Mouse (Mus musculus) layer of hippocampus, postnatal 36 days (tissue): Measurements from ENCODE around the gene Atp6v1g2. TPM values are rescaled to one million over a fixed set of nuclear protein-coding genes. Genes with fewer than 3 reads are reported as not detected.
A peak's percentile ranks its signal among the peaks of the same experiment; 100 is the strongest.
"Not testable (repeated sequence)": the region's sequence is repeated elsewhere in the genome, so short reads cannot be mapped to it uniquely, and the experiment has no call there.

ENCODE experiments used
- DNase-seq, 2 experiments: peaks; one replicate each; pipeline ENCODE4 v3.0.0; 2022
- total RNA-seq, 2 experiments: library from RNA; stranded (reverse); gene quantifications; 2 replicates each; pipeline ENCODE4 v1.2.3; 2021

Gene Atp6v1g2
- total RNA-seq, 2 experiments from 2014 or later: 602 to 647 TPM

DNA sequence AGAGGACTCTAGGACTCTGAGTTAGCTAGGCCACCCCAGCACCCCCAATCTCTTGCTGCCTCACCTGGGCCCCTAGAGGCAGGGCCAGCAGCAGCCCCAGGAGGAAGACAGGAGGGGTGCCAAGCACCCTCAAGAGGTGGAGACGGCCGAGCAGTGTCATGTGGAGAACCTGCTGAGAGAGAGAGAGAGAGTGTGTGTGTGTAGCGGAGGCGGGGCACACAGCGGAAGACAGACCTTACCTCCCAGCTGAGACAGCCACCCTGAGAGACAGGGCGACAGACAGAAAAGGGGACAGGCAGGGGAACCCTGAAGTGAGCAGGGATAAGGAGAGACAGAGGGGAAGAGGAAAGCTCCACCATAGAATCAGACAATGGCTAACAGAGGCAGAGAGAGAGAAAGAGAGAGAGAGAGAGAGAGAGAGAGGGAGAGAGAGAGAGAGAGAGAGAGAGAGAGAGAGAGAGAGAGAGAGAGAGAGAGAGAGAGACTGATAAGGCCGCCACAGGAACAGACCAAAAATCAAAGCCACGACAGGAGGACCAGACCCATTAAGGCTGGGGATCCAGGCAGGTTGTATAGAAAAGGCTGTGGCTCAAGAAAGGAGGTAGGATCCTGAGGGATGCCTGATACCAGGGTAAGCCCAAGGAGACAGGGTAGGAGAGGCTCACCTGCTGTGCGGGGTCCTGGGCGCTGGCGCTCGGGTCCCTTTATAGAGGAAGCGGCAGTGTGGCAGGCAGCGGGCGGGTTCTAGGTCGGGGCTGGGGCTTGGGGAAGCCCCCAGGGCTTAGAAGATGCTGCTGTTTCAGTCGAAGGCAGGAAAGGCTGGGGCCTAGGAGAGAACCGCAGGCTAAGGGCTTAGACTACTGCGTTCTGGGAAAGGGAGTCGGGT is 28.7 kb upstream of the Atp6v1g2 start, which contains the start of gene Lta:
Gene Lta, minus strand, starts transcription at position 858 of the 886 bp plus-strand sequence.
- no peak for DNase-seq

GRCm38 (mm10) chr17:35205380-35205769 is 28.1 kb upstream of the Atp6v1g2 start:
- no peak for DNase-seq

DNA sequence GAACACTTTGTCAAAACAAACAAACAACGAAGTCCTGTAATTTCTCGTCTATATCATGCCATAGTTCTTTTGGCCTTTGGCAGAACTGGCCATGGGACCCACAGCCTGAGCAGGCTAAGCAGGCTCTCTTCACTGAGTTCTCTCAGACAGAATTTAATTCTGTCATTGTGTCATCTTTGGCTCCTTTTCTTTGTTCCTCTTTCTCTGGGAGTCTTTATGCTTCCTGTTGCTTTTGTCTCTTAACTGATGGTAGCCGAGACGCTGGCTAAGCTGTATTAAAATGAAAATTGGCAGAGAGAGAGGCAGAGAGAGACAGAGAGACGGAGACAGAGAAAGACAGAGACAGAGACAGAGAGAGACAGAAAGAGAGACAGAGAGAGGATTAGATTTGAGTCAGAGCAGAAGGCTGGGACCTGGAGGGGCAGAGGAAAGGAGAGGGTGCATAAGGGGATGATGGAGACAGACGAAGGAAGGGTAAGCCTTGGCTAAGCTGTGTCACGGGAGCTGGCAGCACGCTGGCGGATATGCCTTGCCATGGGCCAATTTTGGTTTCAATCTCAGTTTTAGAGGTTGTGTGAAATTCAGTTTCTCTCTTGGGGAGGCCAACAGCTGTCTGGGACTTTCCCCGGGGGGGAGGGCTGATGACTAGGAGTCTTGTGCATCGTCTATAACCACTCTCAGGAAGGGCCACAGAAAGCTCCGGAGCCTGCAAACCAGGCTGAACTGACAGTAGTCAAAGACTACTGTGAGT is 23.5 kb upstream of the Atp6v1g2 start:
- DNase-seq: no peak

GRCm38 (mm10) chr17:35210593-35210992 is 22.9 kb upstream of the Atp6v1g2 start:
- no peak for DNase-seq

- DNase-seq: no peak
These were observed 20.4 kb upstream of the Atp6v1g2 start for GRCm38 (mm10) chr17:35213071-35213470.

DNA sequence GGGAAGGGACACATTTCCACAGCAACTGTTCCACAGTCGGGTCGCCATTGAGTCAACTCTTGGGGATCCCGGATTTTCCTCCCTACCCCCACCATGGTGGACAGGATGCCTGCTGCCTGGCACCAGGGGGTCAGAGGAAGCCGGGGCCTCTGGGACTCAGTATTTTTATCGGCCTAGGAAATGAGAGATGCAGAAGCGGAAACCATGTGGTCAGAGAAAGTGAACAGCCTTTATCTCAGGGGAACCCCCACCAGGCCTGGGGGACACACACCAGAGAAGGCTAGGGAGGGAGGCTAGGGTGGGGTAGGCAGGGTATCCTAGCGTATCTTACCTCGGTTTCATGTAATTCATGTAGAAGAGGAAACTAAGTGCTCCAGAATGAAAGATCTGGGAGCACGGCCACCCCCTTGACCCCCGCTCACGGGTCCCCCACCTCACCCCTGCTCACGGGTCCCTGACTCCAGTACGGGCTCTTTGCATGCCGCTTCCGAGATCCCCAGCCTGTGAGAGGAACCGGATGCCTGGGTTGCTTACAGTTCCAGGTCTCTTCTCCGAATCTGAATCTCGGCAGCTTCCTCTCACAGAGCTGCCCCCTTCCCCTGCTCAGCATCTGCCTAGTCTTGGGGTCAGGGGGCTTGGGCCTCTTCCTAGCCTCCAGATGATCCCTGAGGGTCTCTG is 14.8 kb upstream of the Atp6v1g2 start:
- no peak for DNase-seq

- no peak for DNase-seq
These were observed 13.8 kb upstream of the Atp6v1g2 start for GRCm38 (mm10) chr17:35219601-35220041.

GRCm38 (mm10) chr17:35220156-35220952 is 13.1 kb upstream of the Atp6v1g2 start, which contains the start of gene Gm16181:
TSS of gene Gm16181 (plus strand) at chr17:35220834.
- DNase-seq: no peak

DNA sequence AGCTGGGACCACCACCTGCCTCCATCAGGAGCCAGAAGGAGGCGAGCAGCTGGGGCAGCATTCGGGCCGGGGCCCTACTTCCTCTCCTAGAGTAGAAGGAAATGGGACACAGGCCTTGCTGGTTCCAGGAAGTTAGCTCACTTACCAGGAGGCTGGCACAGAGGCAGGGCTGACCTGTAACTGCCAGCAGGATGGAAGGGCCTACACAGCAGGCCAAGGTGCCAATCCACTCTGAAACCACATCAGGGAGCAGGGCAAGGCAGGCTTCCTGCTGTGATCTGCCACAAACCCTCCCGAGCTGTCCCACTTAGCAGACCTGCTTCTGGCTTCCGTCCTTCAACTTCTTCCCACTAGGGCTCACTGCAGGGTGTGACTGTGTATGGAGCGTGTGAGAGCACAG is 11.2 kb upstream of the Atp6v1g2 start:
- no peak for DNase-seq

- DNase-seq: no peak
These were observed 8.8 kb upstream of the Atp6v1g2 start for GRCm38 (mm10) chr17:35224641-35225040.

GRCm38 (mm10) chr17:35225456-35225855 is 8.0 kb upstream of the Atp6v1g2 start:
- no peak for DNase-seq

GRCm38 (mm10) chr17:35226561-35227046 is 6.9 kb upstream of the Atp6v1g2 start:
- no peak for DNase-seq

DNA sequence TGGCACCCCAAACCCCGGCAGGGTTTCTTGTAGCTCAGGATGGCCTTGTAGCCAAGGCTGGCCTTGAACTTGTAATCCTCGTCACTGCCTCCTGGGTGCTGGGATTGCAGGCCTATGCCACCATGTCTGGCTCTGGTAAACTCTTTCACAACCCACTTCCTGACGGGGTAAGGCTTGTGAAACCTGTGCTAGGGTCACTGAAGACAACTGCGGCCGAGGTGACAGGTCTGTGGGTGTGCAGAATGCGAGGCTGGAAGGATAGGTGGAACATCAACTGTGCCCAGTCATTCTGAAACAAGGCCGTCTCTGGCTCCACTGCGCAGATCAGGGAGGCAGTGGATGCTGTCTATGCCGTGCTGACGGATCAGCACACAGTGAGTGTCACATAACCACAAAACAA is 2.4 kb upstream of the Atp6v1g2 start:
- no peak for DNase-seq

GRCm38 (mm10) chr17:35232043-35232442 is 1.4 kb upstream of the Atp6v1g2 start:
- DNase-seq: peak; percentile 85 to 87

GRCm38 (mm10) chr17:35232659-35233058 is 801 bp upstream of the Atp6v1g2 start:
- no peak for DNase-seq

DNA sequence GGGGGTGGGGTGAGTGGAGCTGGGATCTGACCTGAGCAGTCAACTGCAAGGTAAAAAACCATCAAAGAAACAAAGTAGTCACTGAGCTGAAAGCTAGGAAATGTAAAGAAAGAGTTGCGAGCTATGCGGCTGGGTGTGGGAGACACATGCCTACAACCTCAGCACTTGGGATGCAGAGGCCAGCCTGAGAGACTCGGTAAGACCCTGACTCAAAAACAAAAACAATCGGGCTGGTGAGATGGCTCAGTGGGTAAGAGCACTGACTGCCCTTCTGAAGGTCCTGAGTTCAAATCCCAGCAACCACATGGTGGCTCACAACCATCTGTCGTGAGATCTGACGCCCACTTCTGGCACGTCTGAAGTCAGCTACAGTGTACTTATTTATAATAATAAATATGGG is 630 bp downstream of the Atp6v1g2 start:
- DNase-seq: not testable (repeated sequence)

GRCm38 (mm10) chr17:35234903-35235302 is 1.4 kb downstream of the Atp6v1g2 start:
- no peak for DNase-seq

DNA sequence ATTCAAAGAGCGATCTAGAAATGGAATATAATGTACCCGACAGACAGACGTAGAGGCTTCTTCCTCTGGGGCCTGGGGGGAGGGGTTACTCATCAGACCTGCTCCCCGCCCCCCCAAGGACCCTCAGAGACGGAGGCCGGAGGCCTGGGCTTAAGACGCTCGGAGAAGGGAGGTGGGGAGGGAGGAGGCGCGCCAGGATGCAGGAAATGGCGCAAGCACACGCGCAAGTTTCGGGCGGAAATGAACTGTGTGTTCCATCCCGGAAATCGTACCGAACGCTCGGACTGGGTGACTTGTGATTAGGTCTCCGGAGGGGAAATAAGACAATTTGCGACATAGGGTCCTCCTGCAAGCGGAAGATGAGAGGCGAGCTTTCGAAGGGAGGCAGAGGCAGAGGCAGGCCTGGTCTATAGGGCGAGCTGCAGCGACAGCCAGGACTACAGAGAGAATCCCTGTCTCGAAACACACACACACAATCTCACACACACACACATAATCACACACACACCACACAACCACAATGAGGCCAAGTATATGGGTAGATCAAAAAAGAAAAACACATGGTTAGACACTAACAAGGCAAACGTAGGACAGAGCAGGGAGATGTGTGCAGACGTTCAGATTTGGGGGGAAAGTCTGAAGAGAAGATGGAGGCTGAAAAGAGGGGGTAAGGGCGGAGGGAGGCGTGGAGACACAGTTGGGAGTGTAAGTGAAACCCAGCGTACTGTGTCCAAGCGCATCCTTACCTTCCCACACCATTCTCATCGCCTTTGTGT is 2.3 kb downstream of the Atp6v1g2 start, which contains the start of gene Nfkbil1:
Gene Nfkbil1, minus strand, starts transcription at position 179 of the 776 bp plus-strand sequence.
- peak; percentile 89 to 92 for DNase-seq

DNA sequence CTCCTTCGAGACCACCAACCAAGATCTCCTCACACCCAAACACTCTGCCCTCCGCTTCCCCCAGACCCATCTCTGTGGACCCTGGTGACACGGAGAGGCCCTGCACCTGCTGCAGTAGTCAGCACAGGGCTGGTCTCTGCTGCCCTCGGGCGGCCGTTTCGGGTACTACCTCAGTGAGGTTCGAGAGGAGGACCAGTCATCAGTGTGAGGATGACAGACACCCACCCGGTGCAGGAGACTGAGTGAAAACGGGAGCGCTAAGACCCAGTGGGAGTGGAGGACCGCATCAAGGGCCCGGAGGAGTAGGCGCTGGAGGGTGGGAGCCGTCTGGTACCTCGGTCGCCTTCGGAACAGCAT is 2.9 kb downstream of the Atp6v1g2 start:
- peak; percentile 99 to 100 for DNase-seq

- no peak for DNase-seq
These were observed 3.5 kb downstream of the Atp6v1g2 start for GRCm38 (mm10) chr17:35236996-35237395.

GRCm38 (mm10) chr17:35237504-35237903 is 4.0 kb downstream of the Atp6v1g2 start:
- DNase-seq: no peak
